Mouse (Mus musculus): ENCODE measurements at regions not wholly inside any gene's neighbourhood (a gene's known extent, or its start where the extent isn't known, plus 50 kb on each side); places are given as distances from the start of the nearest gene placed in this dataset.

- no peak for TF ChIP-seq CTCF (IDR thresholded peaks at IDR 0.05; ENCODE audit: low read depth)
- no peak for TF ChIP-seq EP300 (IDR thresholded peaks at IDR 0.05; ENCODE audit: low read depth)
These were observed 466.0 kb downstream of the Gm11232 start for GRCm38 (mm10) chr4:71291741-71292149.
